Mouse (Mus musculus): ENCODE measurements around the gene Scaper. TPM values are rescaled to one million over a fixed set of nuclear protein-coding genes. Genes with fewer than 3 reads are reported as not detected.

Gene Scaper
- polyA plus RNA-seq, 1 experiment from 2014 or later, result 27.6 TPM

DNA sequence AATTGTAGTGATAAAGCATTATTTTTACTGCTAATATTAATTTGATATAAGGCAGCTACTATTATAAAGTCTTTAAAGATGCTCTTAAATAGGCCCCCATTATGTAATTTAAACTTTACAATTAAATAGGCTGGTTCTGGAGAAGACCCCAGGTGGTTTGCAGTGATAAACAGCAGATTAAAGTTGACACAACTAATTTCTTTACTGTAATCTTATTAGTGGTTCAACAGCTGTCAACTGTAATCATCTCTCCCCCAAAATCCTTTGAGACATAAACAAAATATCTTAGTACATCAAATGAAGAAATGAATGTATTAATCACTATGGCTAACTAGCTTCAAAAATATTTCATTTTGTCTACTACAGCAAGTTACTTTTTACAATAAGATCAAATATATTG lies 260.8 kb downstream of the Scaper start:
- H3K4me2 ChIP-seq (ENCODE audit: low read length), result no peak overlapping the region
- DNase-seq (ENCODE audit: low spot score) (no peak), ATAC-seq (no peak)
- no peaks in the 10 kb centered on the region for H3K9me3 ChIP-seq (replicated peaks; ENCODE audit: control insufficient read depth, low read length)
- no peaks in the 10 kb centered on the region for H3K36me3 ChIP-seq (ENCODE audit: control insufficient read depth, insufficient read depth, low read length)
- no peak overlapping the region for H3K9ac ChIP-seq (ENCODE audit: low read length)
- H3K4me1 ChIP-seq (ENCODE audit: control insufficient read depth, insufficient read depth, low read length), result no peaks in the 10 kb centered on the region
- no peaks in the 10 kb centered on the region for H3K27me3 ChIP-seq (replicated peaks; ENCODE audit: control insufficient read depth, insufficient read depth, low read length)
- no peak overlapping the region for H3K27ac ChIP-seq (ENCODE audit: low read depth, low read length)
- H3K4me3 ChIP-seq (ENCODE audit: low read depth, low read length), result no peak overlapping the region

GRCm38 (mm10) chr9:55646444-55646843 lies 291.5 kb downstream of the Scaper start:
- no peaks in the 10 kb centered on the region for H3K27me3 ChIP-seq (replicated peaks; ENCODE audit: control insufficient read depth, insufficient read depth, low read length)
- H3K9me3 ChIP-seq (replicated peaks; ENCODE audit: control insufficient read depth, low read length), result no peaks in the 10 kb centered on the region
- no peaks in the 10 kb centered on the region for H3K4me1 ChIP-seq (ENCODE audit: control insufficient read depth, insufficient read depth, low read length)
- H3K9ac ChIP-seq (ENCODE audit: low read length), result no peak overlapping the region
- 85% methylated on average over 2 of the region's 2 CpGs for WGBS
- ATAC-seq (no peak), DNase-seq (ENCODE audit: low spot score) (no peak)
- H3K4me3 ChIP-seq (ENCODE audit: low read depth, low read length), result no peak overlapping the region
- H3K27ac ChIP-seq (ENCODE audit: low read depth, low read length), result no peak overlapping the region
- H3K4me2 ChIP-seq (ENCODE audit: low read length), result no peak overlapping the region
- H3K36me3 ChIP-seq (ENCODE audit: control insufficient read depth, insufficient read depth, low read length), result no peaks in the 10 kb centered on the region

GRCm38 (mm10) chr9:55626990-55627389 lies 310.9 kb downstream of the Scaper start:
- Histone ChIP-seq H3K27me3 (replicated peaks; ENCODE audit: control insufficient read depth, insufficient read depth, low read length) (no peaks in the 10 kb centered on the region), H3K27ac (ENCODE audit: low read depth, low read length) (no peak overlapping the region), H3K4me1 (ENCODE audit: control insufficient read depth, insufficient read depth, low read length) (no peaks in the 10 kb centered on the region), H3K4me2 (ENCODE audit: low read length) (no peak overlapping the region), H3K9ac (ENCODE audit: low read length) (no peak overlapping the region), H3K9me3 (replicated peaks; ENCODE audit: control insufficient read depth, low read length) (no peaks in the 10 kb centered on the region), H3K4me3 (ENCODE audit: low read depth, low read length) (no peak overlapping the region), H3K36me3 (ENCODE audit: control insufficient read depth, insufficient read depth, low read length) (no peaks in the 10 kb centered on the region)
- DNase-seq (ENCODE audit: low spot score), result no peak
- ATAC-seq, result no peak
- 89% methylated on average over 5 of the region's 5 CpGs for WGBS

GRCm38 (mm10) chr9:55614711-55615110 lies 323.2 kb downstream of the Scaper start:
- Histone ChIP-seq H3K4me3 (ENCODE audit: low read depth, low read length) (no peak overlapping the region), H3K27ac (ENCODE audit: low read depth, low read length) (no peak overlapping the region), H3K4me1 (ENCODE audit: control insufficient read depth, insufficient read depth, low read length) (no peaks in the 10 kb centered on the region), H3K9ac (ENCODE audit: low read length) (no peak overlapping the region), H3K4me2 (ENCODE audit: low read length) (no peak overlapping the region), H3K9me3 (replicated peaks; ENCODE audit: control insufficient read depth, low read length) (no peaks in the 10 kb centered on the region), H3K36me3 (ENCODE audit: control insufficient read depth, insufficient read depth, low read length) (no peaks in the 10 kb centered on the region), H3K27me3 (replicated peaks; ENCODE audit: control insufficient read depth, insufficient read depth, low read length) (no peaks in the 10 kb centered on the region)
- DNase-seq (ENCODE audit: low spot score) (no peak), ATAC-seq (no peak)
- 81% methylated on average over 3 of the region's 3 CpGs for WGBS

GRCm38 (mm10) chr9:55609751-55610150 lies 328.2 kb downstream of the Scaper start:
- Histone ChIP-seq H3K27me3 (replicated peaks; ENCODE audit: control insufficient read depth, insufficient read depth, low read length) (no peaks in the 10 kb centered on the region), H3K4me1 (ENCODE audit: control insufficient read depth, insufficient read depth, low read length) (no peaks in the 10 kb centered on the region), H3K36me3 (ENCODE audit: control insufficient read depth, insufficient read depth, low read length) (0 out of 2 replicates have a peak, but pooled peaks cover 3% of the 10 kb centered on the region), H3K27ac (ENCODE audit: low read depth, low read length) (no peak overlapping the region), H3K4me3 (ENCODE audit: low read depth, low read length) (no peak overlapping the region), H3K9me3 (replicated peaks; ENCODE audit: control insufficient read depth, low read length) (no peaks in the 10 kb centered on the region), H3K9ac (ENCODE audit: low read length) (no peak overlapping the region), H3K4me2 (ENCODE audit: low read length) (no peak overlapping the region)
- ATAC-seq (no peak), DNase-seq (ENCODE audit: low spot score) (no peak)
- WGBS, result 84% methylated on average over 4 of the region's 4 CpGs

DNA sequence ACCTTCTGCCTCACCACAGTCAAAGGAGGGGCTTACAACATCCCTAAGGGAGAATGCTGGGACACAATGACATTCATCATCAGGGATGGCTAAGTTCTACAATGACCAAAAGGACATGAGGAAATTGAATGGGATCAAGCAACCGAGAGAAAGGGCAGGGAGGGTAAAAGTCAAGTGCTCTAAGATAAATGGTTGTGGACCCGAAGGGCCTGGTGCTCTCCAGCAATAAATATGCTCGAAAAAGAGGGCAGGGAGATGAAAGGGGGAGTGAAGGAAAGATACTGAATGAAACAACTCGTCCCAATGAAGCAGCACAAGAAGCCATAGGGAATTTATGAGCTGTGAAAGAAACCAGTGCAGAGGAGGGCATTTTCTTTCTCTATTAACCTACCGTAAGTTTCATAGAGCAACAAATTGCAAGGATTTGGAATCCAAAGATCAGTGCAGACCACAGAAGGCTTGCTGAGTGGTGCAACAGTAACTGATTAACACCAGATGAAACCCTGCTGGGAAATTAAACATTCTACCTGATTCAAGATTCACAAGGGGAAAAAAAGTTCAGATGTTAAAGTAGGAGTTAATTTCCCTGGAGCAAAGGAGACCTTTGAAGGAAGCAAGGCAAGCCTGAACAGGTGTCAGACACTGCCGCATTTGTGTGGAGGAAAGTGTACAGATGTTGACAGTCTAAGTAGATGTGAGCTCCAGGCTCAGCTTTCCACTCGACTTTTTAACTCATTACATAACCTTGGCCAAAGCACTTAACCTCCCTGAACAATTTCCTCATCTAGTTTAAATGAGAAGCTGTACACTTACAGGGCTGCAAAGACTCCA lies 329.0 kb downstream of the Scaper start:
- no peak for ATAC-seq
- no peak overlapping the region for H3K27ac ChIP-seq (ENCODE audit: low read depth, low read length)
- H3K27me3 ChIP-seq (replicated peaks; ENCODE audit: control insufficient read depth, insufficient read depth, low read length), result no peaks in the 10 kb centered on the region
- DNase-seq (ENCODE audit: low spot score), result no peak
- H3K9ac ChIP-seq (ENCODE audit: low read length), result no peak overlapping the region
- H3K9me3 ChIP-seq (replicated peaks; ENCODE audit: control insufficient read depth, low read length), result no peaks in the 10 kb centered on the region
- H3K4me3 ChIP-seq (ENCODE audit: low read depth, low read length), result no peak overlapping the region
- 0 out of 2 replicates have a peak, but pooled peaks cover 3% of the 10 kb centered on the region for H3K36me3 ChIP-seq (ENCODE audit: control insufficient read depth, insufficient read depth, low read length)
- no peaks in the 10 kb centered on the region for H3K4me1 ChIP-seq (ENCODE audit: control insufficient read depth, insufficient read depth, low read length)
- WGBS, result 59% methylated on average over 7 of the region's 7 CpGs
- no peak overlapping the region for H3K4me2 ChIP-seq (ENCODE audit: low read length)

DNA sequence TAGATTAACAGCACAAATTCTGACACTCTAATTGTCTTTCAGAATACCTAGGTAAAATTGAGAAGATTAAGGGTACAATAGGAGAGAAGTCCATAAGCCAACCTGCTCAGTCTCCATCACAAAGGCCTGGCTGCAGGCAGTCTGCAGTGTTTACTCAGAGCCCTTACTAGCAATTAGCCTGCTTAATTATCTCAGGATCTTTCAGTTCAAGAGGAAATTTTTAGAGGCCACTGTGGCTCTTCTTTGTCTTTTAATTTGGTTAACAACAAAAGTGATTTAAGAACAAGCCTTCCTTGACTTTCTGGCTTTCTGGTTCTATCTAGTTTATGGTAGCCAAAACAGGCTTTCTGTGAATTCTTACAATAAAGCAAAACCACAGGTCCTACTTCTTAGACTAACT lies 339.3 kb downstream of the Scaper start:
- ATAC-seq (no peak), DNase-seq (ENCODE audit: low spot score) (no peak)
- Histone ChIP-seq H3K4me1 (ENCODE audit: control insufficient read depth, insufficient read depth, low read length) (no peaks in the 10 kb centered on the region), H3K4me3 (ENCODE audit: low read depth, low read length) (no peak overlapping the region), H3K36me3 (ENCODE audit: control insufficient read depth, insufficient read depth, low read length) (no peaks in the 10 kb centered on the region), H3K9me3 (replicated peaks; ENCODE audit: control insufficient read depth, low read length) (no peaks in the 10 kb centered on the region), H3K27ac (ENCODE audit: low read depth, low read length) (no peak overlapping the region), H3K4me2 (ENCODE audit: low read length) (no peak overlapping the region), H3K9ac (ENCODE audit: low read length) (no peak overlapping the region), H3K27me3 (replicated peaks; ENCODE audit: control insufficient read depth, insufficient read depth, low read length) (no peaks in the 10 kb centered on the region)

DNA sequence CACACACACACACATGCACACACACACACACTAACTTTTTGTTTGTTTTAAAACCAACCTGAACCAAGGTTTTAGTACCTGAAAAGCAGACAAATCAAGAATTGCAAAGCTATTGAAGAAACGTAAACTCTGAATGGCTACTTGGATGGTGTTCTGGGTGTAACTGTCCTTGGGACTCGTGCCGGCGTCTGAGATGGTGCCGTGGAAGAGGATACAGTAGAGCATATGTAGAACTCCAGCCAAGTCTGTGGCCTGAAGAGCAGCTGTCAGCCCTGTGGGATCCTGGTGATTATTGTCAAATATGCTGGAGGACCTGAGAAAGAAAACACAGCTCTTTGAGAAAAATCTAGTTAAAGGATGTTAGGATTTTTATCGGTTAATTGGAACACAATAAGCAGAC lies 351.8 kb downstream of the Scaper start:
- WGBS, result 92% methylated on average over 6 of the region's 6 CpGs
- no peaks in the 10 kb centered on the region for H3K9me3 ChIP-seq (replicated peaks; ENCODE audit: control insufficient read depth, low read length)
- H3K9ac ChIP-seq (ENCODE audit: low read length), result no peak overlapping the region
- no peaks in the 10 kb centered on the region for H3K27me3 ChIP-seq (replicated peaks; ENCODE audit: control insufficient read depth, insufficient read depth, low read length)
- no peaks in the 10 kb centered on the region for H3K36me3 ChIP-seq (ENCODE audit: control insufficient read depth, insufficient read depth, low read length)
- H3K4me2 ChIP-seq (ENCODE audit: low read length), result no peak overlapping the region
- no peaks in the 10 kb centered on the region for H3K4me1 ChIP-seq (ENCODE audit: control insufficient read depth, insufficient read depth, low read length)
- H3K27ac ChIP-seq (ENCODE audit: low read depth, low read length), result no peak overlapping the region
- H3K4me3 ChIP-seq (ENCODE audit: low read depth, low read length), result no peak overlapping the region
- DNase-seq (ENCODE audit: low spot score) (no peak), ATAC-seq (no peak)

DNA sequence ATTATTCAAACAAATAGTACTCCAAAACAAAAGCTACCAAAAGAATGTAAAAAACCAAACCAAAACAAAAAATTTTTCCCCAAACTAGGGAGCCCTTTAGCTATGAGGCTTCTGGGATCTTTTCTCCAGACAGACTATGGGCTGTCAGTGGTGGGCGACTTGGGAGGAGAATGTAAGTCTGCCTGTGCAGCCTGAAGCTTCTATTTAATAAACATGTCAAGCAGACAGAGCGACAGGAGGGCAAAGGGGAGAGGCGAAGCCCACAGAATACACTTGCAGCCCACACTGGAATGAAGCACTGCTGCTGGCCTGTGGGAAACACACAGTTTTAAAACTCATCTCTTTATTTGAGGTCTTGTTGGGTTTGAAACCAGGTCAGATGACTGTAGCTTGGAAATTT lies 356.5 kb downstream of the Scaper start:
- Histone ChIP-seq H3K4me1 (ENCODE audit: control insufficient read depth, insufficient read depth, low read length) (no peaks in the 10 kb centered on the region), H3K4me3 (ENCODE audit: low read depth, low read length) (no peak overlapping the region), H3K9ac (ENCODE audit: low read length) (no peak overlapping the region), H3K27ac (ENCODE audit: low read depth, low read length) (no peak overlapping the region), H3K27me3 (replicated peaks; ENCODE audit: control insufficient read depth, insufficient read depth, low read length) (no peaks in the 10 kb centered on the region), H3K9me3 (replicated peaks; ENCODE audit: control insufficient read depth, low read length) (no peaks in the 10 kb centered on the region), H3K4me2 (ENCODE audit: low read length) (no peak overlapping the region), H3K36me3 (ENCODE audit: control insufficient read depth, insufficient read depth, low read length) (no peaks in the 10 kb centered on the region)
- 51% methylated on average over 3 of the region's 3 CpGs for WGBS
- ATAC-seq, result no peak
- no peak for DNase-seq (ENCODE audit: low spot score)

All from forebrain, embryonic 14.5 days (tissue).